Mouse (Mus musculus) midbrain, embryonic 15.5 days (tissue): ENCODE measurements around the gene Mrpl38. TPM values are rescaled to one million over a fixed set of nuclear protein-coding genes. Genes with fewer than 3 reads are reported as not detected.

Experiments
- ATAC-seq: fragments of 200-750 bp; cut with Nextera tagmentation; replicated peaks from 2 replicates; pipeline ENCODE4 v1.8.0; 2017; ENCODE audit warnings: moderate TSS enrichment
- H3K27ac ChIP-seq: fragments of 300-500 bp; sonication (generic); 2 replicates; pipeline ENCODE4 v1.5.1; 2015; ENCODE audit warnings: mild to moderate bottlenecking, inconsistent platforms
- H3K27me3 ChIP-seq: fragments of 300-500 bp; sonication (generic); replicated peaks from 2 replicates; pipeline ENCODE4 v1.6.1; 2015; ENCODE audit warnings: inconsistent platforms
- H3K36me3 ChIP-seq: fragments of 300-500 bp; sonication (generic); replicated peaks from 2 replicates; pipeline ENCODE4 v1.6.1; 2015; ENCODE audit warnings: inconsistent platforms
- H3K4me1 ChIP-seq: fragments of 300-500 bp; sonication (generic); 2 replicates; pipeline ENCODE4 v1.6.1; 2015; ENCODE audit warnings: inconsistent platforms
- H3K4me2 ChIP-seq: fragments of 300-500 bp; sonication (generic); 2 replicates; pipeline ENCODE4 v1.6.1; 2015; ENCODE audit warnings: inconsistent platforms, mild to moderate bottlenecking, moderate library complexity
- H3K4me3 ChIP-seq: fragments of 300-500 bp; sonication (generic); 2 replicates; pipeline ENCODE4 v1.5.1; 2015; ENCODE audit warnings: mild to moderate bottlenecking, inconsistent platforms
- H3K9ac ChIP-seq: fragments of 300-500 bp; sonication (generic); 2 replicates; pipeline ENCODE4 v1.6.1; 2015; ENCODE audit warnings: mild to moderate bottlenecking, inconsistent platforms
- H3K9me3 ChIP-seq: fragments of 300-500 bp; sonication (generic); 2 replicates; pipeline ENCODE4 v1.6.1; 2016; ENCODE audit warnings: inconsistent platforms
- WGBS: fragments of 180-500 bp; shearing (Covaris S2); methylation state at CpG from one replicate; pipeline ENCODE4 v1.1.7; 2015; ENCODE audit warnings: mixed read lengths; 5-methylcytosine and 5-hydroxymethylcytosine counted together
- polyA plus RNA-seq: library from polyadenylated mRNA; unstranded; fragments of >200 nt; fragmentation: Nextera tagmentation; extraction: Ambion mirVana; gene quantifications from 2 replicates; pipeline ENCODE4 v1.2.1, GENCODE M21; 2015

Mrpl38 gene
- polyA plus RNA-seq, 1 experiment from 2014 or later: 85.1 TPM

DNA sequence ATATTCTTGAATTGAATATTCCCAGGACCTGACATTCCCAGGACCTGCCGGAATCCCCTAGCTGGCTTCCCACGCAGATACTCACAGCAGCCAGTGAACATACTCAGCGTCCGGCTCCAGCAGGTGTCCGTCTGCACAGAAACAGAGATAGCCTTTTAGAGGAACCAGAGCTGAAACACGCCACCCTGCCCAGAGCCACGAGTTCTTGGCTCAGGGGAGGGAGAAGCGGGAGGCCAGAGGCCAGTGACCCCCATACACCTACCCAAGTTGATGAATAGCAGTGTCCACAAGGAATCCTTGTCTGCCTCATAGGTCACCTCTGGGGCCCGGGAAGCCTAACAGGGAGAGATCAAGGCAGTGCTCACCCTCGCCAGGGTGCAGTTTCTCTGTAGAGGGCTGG is 4.5 kb downstream of the Mrpl38 start:
- H3K36me3 ChIP-seq: peaks cover 5% of the 10 kb centered on the region; the same call in 1 of the 2 replicates
- 92% methylated on average over 10 of the region's 10 CpGs for WGBS

DNA sequence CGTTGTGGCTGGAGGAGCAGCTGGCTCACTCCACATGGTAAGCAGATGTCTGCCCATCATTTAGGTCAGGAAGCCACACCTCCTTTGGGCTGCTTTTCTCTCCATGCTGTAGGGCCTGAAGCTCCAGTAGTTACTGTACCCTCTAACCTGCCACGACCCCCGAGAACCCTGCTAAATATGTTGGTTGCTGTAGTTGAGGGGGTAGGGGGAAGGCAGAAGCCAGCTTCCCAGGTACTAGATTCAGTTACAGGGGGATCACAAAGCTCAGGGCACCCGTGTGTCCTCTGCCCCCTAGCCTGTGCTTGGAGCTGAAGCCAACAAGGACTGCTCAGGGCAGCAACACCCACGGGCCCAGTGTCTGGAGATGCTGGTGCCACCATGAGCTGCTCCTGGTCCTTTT is 5.2 kb downstream of the Mrpl38 start:
- no peak for ATAC-seq
- peaks cover 5% of the 10 kb centered on the region; the same call in 1 of the 2 replicates for H3K36me3 ChIP-seq
- no peak overlapping the region for H3K4me3 ChIP-seq
- peaks cover 35% of the 10 kb centered on the region for H3K4me1 ChIP-seq
- H3K27me3 ChIP-seq: no peaks in the 10 kb centered on the region
- WGBS: 81% methylated on average over 5 of the region's 5 CpGs
- H3K4me2 ChIP-seq: no peak overlapping the region
- H3K9me3 ChIP-seq: no peaks in the 10 kb centered on the region
- H3K9ac ChIP-seq: no peak overlapping the region
- no peak overlapping the region for H3K27ac ChIP-seq

More for the DNA sequence above, 4.5 kb downstream of the Mrpl38 start:
- Histone ChIP-seq H3K27ac (no peak overlapping the region), H3K4me1 (peaks cover 35% of the 10 kb centered on the region), H3K4me3 (no peak overlapping the region), H3K9ac (no peak overlapping the region), H3K27me3 (no peaks in the 10 kb centered on the region), H3K9me3 (no peaks in the 10 kb centered on the region), H3K4me2 (no peak overlapping the region)
- ATAC-seq: no peak

DNA sequence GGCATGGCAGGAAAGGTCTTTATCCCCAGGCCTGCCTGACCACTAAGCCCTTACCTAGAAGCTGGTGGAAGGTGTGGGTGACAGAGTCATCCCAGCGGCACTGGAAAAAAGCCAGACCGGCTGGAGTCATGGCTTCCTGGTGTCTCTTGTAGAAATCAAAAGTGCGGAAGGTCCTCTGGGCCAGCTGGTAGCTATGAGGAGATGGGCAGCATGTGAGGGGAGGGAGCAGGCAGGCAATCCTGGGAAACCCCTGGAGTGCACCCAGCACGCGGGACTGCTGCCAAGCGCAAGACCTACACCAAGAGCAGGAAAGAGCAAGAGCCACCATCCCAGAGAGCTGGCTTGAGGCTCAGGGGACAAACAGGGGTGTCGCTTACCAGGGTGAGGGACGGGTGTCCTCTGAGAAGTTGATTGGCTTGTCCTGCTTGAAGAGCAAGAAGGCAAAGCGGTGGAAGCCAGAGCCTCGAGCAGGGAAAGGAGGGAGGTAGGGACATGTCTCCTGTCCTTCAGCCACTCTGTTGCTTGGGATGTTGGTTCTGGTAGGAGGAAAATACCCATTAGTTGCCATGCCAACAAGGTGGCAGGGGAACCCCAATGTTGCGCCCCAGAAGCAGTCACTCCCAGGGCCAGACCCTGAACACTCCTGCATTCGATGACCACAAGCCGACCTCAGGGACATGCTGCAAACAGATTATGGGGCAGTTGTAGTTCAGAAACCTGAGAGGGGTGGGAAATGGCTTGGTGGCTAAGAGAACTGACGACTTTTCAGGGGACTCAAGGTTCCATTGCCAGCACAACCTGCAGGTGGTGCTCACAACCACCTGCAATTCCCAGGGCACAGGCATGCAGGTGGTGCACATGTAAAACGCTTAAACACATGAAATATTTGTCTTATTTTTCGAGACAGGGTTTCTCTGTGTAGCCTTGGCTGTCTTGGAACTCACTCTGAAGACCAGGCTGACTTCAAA is 6.0 kb downstream of the Mrpl38 start:
- no peak overlapping the region for H3K4me2 ChIP-seq
- H3K4me3 ChIP-seq: no peak overlapping the region
- peaks cover 5% of the 10 kb centered on the region; the same call in 1 of the 2 replicates for H3K36me3 ChIP-seq
- H3K4me1 ChIP-seq: peaks cover 29% of the 10 kb centered on the region
- no peak overlapping the region for H3K9ac ChIP-seq
- WGBS: 87% methylated on average over 16 of the region's 16 CpGs
- no peak for ATAC-seq
- H3K9me3 ChIP-seq: no peaks in the 10 kb centered on the region
- no peaks in the 10 kb centered on the region for H3K27me3 ChIP-seq
- no peak overlapping the region for H3K27ac ChIP-seq

DNA sequence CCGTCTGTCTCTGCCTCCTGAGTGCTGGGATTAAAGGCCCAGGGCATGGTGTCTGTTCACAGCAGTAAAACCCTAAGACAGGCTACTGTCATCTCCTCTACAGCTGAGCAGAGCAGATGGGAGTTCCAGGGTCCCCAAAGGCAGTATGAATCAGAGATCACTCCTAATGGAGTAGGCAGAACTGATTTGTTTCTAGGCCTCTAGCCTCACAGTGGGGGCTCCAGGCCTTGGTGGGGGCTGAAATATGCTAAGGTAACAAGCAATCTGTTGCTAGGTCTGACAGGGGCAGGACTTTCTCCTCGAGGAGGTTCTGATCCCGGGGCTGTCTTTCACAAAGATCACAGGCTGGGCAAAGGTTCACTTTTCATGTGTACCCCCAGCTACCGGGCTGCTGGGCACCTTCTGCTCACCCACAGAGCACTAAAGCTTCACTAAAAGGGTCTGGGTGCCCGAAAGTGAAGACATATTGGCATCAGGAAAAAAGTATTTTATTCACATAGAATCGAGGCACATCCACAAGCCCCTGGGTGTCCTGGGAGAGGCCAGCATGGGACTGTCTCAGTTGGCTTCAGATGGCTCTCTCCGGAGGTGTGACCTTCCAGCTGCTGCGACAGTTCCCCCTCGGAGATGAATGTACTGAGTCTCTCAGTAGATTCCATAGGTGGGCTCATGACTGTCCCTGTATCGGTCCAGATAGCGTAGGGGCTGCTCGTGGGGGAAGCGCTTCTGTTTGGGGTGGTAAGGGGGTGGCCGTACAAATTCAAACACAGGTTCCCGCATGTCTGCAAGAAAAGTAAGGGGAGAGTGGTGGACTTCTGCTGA is 7.1 kb downstream of the Mrpl38 start:
- ATAC-seq: no peak
- peak overlapping the region; percentile 69 for H3K9ac ChIP-seq
- H3K36me3 ChIP-seq: peaks cover 5% of the 10 kb centered on the region; the same call in 1 of the 2 replicates
- H3K4me3 ChIP-seq: peak overlapping the region; percentile 56
- H3K9me3 ChIP-seq: no peaks in the 10 kb centered on the region
- H3K4me1 ChIP-seq: peaks cover 27% of the 10 kb centered on the region
- WGBS: 84% methylated on average over 15 of the region's 15 CpGs
- no peaks in the 10 kb centered on the region for H3K27me3 ChIP-seq
- H3K4me2 ChIP-seq: peak overlapping the region; percentile 62
- peak overlapping the region; percentile 90 for H3K27ac ChIP-seq

DNA sequence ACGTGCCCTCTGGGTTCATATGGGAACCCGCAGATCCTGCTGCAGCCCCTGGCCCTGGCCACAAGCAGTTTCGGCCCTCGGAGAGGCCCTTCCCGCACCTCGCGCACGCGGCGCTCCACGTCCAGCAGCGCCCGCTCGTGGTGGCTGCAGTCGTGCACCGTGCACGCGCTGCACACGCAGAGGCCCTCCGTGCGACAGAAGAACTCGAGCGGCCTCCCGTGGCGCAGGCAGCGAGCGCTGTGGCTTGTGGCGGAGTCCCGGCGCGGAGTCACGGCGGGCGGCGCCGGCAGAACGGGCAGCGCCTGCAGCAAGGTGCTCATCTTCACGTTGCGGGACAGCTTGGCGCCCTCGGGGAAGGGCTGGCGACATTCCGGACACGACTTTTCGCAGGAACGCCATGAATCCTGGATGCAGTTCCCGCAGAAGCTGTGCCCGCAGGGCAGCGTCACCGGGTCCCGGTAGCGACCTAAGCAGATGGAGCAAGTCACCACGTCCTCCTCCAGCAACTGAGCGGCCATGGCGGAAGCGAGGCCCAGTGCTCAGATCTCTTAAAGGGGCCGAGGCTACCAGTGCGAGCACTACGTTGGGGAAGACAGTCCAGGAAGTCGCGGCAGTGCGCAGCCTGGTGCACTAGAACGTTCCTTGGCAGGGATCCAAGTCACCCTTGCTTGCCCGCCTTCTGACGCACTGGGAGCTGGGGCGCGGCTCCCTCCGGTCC is 8.0 kb downstream of the Mrpl38 start, which contains the start of gene Trim65:
Trim65 (minus strand) TSS at position 641 of the 718 bp plus-strand sequence.
- no peaks in the 10 kb centered on the region for H3K9me3 ChIP-seq
- under 1% methylated on average over 67 of the region's 69 CpGs for WGBS
- peak within 1 kb of the TSS; percentile 90 for H3K27ac ChIP-seq
- peak within 1 kb of the TSS; percentile 56 for H3K4me3 ChIP-seq
- ATAC-seq: peak; percentile 86
- H3K4me2 ChIP-seq: peak within 1 kb of the TSS; percentile 62
- peaks cover 27% of the 10 kb centered on the region for H3K4me1 ChIP-seq
- peak within 1 kb of the TSS; percentile 69 for H3K9ac ChIP-seq
- H3K27me3 ChIP-seq: no peaks in the 10 kb centered on the region
- H3K36me3 ChIP-seq: peaks cover 8% of the 10 kb centered on the region; the same call in 1 of the 2 replicates

DNA sequence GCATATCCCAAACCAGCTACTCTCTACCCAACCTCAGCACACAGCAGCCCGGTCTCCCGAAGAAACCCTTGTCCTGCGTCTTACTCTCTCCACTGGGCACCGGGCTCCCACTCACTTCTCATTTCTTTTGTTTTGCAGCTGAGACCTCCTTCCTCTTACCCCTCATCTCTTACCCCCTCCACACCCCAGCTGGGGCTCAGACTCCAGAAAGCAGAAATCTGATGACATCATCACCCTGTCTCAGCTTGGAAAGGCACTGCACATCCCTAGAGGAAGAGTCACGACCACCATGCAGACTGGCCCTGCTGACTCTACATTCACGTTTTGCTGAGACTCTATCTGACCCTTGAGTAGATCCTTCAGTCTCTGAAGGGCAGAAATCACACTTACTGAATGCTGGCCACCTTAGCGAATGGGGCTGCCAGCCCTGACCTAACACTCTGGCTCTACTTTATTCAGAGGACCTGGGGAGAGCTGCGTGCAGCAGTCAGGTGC is 8.6 kb downstream of the Mrpl38 start:
- H3K27me3 ChIP-seq: no peaks in the 10 kb centered on the region
- H3K27ac ChIP-seq: peak overlapping the region; percentile 90
- WGBS: 30% methylated on average over 8 of the region's 8 CpGs
- peaks cover 27% of the 10 kb centered on the region for H3K4me1 ChIP-seq
- peak overlapping the region; percentile 44 for H3K9ac ChIP-seq
- H3K9me3 ChIP-seq: no peaks in the 10 kb centered on the region
- peak; percentile 38; the same call in 1 of the 2 replicates for ATAC-seq
- H3K4me3 ChIP-seq: peak overlapping the region; percentile 56
- H3K36me3 ChIP-seq: peaks cover 12% of the 10 kb centered on the region; the same call in 1 of the 2 replicates
- peak overlapping the region; percentile 62 for H3K4me2 ChIP-seq

DNA sequence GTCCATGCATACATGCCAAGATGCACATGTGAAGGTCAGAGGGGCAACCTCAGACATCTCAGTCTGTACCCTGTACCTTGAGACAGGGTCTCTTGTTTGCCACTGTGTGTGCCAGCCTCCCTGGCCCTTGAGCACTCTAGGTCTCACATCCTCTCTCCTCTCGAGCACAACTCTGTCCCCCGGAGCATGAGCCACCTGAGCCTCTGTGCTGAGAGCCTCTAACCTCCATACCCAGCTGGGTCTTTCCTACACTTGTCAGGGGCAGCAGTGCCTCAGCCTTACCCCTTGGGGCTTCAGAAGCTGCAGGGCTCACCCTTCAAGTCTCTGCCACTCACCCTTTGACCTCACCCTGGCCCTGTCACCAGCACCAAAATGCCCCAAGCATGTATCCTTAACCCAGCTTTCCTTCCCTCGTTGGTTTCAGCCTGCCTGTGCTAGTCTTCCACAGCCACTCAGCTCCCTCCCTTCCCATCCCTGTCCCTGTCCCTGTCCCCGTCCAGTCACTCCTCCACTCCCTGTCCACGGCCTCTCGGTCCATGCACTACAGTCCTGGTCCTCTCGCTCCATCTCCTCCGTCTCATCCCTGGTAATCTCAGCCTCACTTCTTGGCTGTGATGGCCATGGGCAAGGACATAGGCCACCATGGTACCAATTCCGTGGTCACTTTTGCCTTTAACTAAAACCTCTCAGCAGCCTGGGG is 9.4 kb downstream of the Mrpl38 start:
- Histone ChIP-seq H3K4me2 (no peak overlapping the region), H3K4me1 (peaks cover 27% of the 10 kb centered on the region), H3K27me3 (no peaks in the 10 kb centered on the region), H3K36me3 (peaks cover 11% of the 10 kb centered on the region; the same call in 1 of the 2 replicates), H3K9ac (no peak overlapping the region), H3K9me3 (no peaks in the 10 kb centered on the region), H3K27ac (no peak overlapping the region), H3K4me3 (no peak overlapping the region)
- 82% methylated on average over 9 of the region's 9 CpGs for WGBS
- ATAC-seq: no peak

DNA sequence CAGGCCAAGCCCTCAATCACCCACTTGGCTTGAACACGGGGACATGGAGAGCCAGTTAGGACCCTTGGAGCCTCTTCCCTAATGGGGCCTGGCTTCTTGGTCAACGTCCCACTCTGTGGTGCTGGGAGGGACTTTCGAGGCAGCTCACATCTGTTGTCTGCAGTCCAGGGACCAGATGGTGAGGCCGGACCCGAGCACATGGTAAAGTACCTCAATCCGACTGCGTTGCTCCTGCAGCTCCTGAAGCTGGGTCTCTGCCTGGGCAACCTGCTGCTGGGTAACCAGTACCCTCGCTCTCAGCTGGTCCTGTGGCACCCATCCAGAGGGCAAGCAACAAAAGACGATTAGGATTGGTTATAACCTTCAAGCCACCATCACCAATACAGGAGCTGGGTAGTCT is 10.7 kb downstream of the Mrpl38 start:
- Histone ChIP-seq H3K4me1 (peaks cover 27% of the 10 kb centered on the region), H3K9ac (no peak overlapping the region), H3K4me2 (no peak overlapping the region), H3K9me3 (no peaks in the 10 kb centered on the region), H3K36me3 (peaks cover 7% of the 10 kb centered on the region; the same call in 1 of the 2 replicates), H3K27me3 (no peaks in the 10 kb centered on the region), H3K4me3 (no peak overlapping the region), H3K27ac (no peak overlapping the region)
- no peak for ATAC-seq
- 73% methylated on average over 9 of the region's 9 CpGs for WGBS

DNA sequence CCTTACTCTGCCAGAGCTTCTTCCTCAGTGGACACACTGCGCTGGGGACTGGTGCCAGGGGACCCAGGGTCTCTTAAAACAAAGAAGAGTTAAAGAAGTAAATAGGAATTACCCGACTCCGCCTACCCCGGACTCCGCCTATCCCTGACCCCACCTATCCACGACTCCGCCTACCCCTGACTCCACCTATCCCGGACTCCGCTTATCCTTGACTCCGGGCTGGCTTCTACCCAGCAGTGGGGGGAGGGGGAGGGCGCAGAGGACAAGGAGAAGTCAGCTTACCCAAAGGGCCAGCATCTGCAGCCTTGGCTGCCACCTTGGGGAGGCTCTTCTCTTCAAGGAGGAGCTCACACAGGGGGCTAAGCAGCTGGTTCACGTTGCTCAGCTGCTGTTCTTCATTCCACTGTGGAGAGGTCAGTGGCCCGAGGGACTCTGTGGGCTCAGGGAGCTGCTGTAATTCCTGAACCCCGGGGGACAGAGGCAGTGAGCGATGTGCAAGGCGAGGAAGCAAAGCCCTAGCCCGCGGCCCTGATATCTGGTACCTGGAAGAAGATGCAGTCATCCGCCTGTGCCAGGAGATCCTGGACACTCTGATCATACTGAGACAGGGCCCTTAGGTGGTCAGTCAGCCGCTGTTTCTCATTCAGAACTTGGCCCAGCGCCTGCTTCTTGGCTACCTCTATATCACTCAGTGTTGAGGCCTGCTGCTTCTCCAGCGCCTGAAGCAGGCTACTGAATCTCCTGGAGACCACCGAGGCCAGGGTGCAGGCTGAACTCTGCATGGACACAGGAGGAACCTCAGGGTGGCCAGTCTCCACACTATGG is 11.3 kb downstream of the Mrpl38 start, which contains the start of gene Trim47:
Trim47 (minus strand) TSS at position 55 of the 825 bp plus-strand sequence.
- Histone ChIP-seq H3K4me2 (no peak within 1 kb of the TSS), H3K27me3 (no peaks in the 10 kb centered on the region), H3K36me3 (peaks cover 7% of the 10 kb centered on the region; the same call in 1 of the 2 replicates), H3K4me3 (no peak within 1 kb of the TSS), H3K9me3 (no peaks in the 10 kb centered on the region), H3K4me1 (peaks cover 27% of the 10 kb centered on the region), H3K27ac (no peak within 1 kb of the TSS), H3K9ac (no peak within 1 kb of the TSS)
- 28% methylated on average over 23 of the region's 23 CpGs for WGBS
- ATAC-seq: no peak

DNA sequence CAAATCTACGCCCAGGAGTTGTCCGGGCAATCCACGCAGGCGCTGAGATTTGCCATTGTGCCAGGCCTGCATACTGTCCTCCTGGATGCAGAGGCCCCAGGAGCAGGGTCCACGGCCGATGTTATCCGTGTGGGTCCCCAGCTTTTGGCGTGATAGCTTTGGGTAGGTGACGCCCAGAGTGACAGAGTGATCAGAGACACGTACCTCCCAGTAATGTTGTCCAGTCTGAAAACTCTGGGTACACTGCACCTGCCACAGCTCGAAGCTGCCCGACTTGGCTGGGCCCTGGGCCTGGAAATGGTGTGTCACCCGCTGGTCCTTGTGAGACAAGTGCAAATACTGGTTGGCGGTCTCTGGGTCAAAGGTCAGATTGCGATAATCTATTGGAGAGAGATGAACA is 12.4 kb downstream of the Mrpl38 start:
- Histone ChIP-seq H3K4me2 (no peak overlapping the region), H3K4me3 (no peak overlapping the region), H3K36me3 (peaks cover 7% of the 10 kb centered on the region; the same call in 1 of the 2 replicates), H3K9me3 (no peaks in the 10 kb centered on the region), H3K9ac (no peak overlapping the region), H3K27ac (no peak overlapping the region), H3K27me3 (no peaks in the 10 kb centered on the region), H3K4me1 (peaks cover 20% of the 10 kb centered on the region)
- ATAC-seq: no peak
- WGBS: 94% methylated on average over 15 of the region's 15 CpGs
